Mouse (Mus musculus) kidney, postnatal 10 days (tissue): ENCODE data around the gene Sun1.
A peak's percentile ranks its signal among the peaks of the same experiment; 100 is the strongest.

ENCODE experiments used
- DNase-seq: peaks from one replicate; pipeline ENCODE4 v3.0.0; 2021; ENCODE audit warnings: mixed read lengths

The Sun1 gene

DNA sequence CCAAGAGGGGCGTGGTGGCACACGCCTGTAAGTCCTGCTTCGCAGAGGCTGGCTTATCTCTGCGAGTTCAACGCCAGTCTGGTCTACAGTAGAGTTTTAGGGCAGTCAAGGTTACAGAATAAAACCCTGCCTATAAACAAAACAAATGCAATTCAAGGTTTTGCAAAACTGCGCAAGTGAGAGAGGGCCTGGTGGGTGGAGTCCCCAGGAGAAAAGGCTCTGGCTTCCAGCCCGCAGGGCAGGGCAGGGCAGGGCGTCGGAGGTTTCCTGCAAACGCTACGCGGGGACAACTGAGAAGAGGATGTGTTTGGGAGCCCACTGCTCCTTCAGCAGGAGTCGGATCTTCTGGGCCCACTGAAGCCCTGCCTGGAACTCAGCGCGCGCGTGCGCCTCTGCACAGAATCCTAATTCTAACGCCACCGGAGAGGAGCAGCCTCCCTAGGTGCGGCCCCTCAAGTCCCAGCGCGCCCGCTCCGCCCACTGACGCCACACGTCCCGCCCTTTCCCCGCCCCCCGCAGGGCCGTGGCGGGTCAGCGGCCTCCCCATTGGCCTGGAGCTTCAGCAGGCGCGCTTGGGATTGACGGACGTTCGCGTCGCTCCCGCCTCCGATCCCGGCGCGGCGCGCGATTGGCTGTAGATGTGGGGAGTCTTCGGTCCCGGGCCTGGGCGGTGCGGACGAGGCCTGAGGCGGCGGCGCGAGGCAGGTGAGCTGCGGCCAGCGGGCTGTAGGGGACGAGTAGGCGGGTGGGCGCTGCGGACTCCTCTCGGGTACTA, at the start of gene Sun1:
Gene Sun1, plus strand, starts transcription at position 643 of the 775 bp plus-strand sequence.
- DNase-seq = peak; percentile 99

DNA sequence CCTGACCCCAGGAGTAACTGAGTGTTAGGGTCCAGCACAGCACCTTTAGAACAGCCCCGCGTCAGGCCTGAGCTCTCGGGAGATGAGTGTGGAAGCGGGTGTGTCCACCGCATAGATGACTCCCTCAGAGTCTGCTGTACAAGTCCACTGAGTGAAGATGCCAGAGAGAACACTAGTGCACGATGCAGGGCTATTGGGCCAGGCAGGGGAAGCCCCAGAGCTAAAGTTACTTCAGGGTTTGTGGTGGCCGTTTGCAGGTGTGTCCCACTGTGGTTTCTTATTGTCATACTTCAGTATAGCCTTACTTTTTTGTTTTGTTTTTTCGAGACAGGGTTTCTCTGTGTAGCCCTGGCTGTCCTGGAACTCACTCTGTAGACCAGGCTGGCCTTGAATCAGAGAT, 39.5 kb upstream of the Sun1 start:
- no peak for DNase-seq

DNA sequence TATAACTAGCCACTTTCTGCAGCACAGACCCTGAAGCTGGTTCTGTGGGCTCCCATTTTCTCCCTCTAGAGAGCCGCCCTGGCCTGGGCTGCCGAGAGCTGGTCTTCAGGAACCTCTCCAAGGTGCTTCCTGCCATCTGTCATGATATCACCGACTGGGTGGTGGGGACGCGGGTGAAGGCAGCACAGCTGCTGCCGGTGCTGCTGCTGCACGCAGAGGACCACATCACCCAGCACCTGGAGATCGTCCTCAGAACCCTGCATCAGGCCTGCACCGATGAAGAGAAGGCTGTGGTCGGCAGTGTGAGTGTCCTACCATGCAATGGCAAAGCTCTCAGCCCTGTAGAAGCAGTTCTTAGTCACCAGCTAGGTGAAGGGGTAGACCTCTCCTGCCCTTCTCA, 38.8 kb upstream of the Sun1 start:
- no peak for DNase-seq

DNA sequence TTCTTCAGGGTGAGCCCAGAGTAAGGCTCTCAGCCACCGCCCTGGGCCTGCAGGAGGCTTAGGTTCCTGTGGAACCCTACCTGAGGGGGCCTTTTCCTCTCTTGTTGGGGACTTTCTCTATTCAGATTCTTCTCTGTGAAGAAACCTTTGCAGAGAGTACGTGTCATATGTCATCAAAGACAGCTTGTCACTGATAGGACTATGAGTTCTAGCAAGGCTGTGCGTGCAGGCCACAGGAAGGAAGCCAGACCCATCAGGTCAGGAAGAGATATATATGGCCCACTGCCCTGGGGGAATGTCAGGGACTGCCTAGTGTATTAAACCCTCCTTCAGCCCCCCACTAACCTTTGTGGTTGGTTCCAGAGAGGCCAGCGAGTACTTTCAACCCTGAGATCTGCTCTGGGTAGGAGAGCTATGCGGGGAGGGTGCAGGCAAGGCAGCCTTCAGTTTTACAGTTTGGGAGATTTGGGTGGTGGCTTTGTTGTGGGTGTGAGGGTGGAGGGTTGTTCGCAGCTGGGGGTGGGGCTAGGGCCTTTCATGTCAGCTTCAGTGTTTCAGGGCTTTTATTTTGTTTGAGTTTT, 33.6 kb upstream of the Sun1 start:
- no peak for DNase-seq

DNA sequence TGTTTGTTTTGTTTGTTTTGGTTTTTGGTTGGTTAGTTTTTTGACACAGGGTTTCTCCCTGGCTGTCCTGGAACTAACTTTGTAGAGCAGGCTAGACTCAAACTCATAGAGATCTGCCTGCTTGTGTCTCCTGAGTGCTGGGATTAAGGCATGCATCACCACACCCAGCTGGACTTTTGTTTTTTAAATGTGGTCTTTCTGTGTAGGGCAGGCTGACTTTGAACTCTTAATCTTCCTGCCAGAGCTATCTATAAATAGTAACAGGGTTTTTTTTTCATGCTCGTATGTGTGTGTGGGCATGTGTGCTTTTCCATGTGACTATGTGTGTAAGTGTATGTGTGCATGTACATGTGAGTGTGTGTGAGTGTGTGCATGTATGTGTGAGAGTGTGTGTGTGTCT, 32.9 kb upstream of the Sun1 start:
- no peak for DNase-seq

DNA sequence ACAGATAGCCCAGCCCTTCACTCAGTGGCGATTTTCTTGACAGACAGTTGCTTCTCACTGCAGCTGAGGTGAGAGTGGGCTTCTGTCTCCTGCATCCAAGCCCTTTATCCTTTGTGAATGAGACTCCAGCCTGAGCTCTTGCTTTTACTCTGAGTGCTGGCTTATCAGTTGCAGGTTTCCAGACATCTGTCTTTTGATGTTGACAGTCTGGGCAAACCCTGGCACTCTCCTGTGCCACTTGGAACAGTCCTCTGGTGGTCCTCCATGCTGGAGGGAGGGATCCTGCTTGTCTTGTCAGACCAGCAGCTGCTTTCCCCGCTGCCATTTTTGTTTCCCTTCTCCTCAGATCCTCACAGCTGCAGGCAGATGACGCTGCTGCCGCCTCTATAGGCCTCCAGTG, 28.5 kb upstream of the Sun1 start:
- DNase-seq = no peak

DNA sequence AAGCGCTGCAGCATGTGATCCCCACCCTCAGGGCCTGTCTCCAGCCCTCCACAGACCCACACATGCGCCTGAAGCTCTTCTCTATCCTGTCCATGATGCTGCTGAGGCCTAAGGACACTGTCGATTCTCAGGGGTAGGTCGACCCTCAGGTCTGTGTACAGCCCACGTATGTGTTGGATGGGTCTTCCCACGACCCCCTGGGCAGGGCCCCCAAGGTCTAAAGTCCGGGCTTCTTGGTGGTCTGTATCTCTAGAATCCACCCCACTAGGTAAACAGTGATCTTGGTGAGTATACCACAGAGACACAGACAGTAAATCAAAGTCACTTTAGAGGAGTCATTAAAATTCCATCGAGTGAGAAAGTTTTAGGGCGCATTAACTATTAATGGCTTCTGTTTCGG, 26.3 kb upstream of the Sun1 start:
- peak; percentile 35 for DNase-seq

DNA sequence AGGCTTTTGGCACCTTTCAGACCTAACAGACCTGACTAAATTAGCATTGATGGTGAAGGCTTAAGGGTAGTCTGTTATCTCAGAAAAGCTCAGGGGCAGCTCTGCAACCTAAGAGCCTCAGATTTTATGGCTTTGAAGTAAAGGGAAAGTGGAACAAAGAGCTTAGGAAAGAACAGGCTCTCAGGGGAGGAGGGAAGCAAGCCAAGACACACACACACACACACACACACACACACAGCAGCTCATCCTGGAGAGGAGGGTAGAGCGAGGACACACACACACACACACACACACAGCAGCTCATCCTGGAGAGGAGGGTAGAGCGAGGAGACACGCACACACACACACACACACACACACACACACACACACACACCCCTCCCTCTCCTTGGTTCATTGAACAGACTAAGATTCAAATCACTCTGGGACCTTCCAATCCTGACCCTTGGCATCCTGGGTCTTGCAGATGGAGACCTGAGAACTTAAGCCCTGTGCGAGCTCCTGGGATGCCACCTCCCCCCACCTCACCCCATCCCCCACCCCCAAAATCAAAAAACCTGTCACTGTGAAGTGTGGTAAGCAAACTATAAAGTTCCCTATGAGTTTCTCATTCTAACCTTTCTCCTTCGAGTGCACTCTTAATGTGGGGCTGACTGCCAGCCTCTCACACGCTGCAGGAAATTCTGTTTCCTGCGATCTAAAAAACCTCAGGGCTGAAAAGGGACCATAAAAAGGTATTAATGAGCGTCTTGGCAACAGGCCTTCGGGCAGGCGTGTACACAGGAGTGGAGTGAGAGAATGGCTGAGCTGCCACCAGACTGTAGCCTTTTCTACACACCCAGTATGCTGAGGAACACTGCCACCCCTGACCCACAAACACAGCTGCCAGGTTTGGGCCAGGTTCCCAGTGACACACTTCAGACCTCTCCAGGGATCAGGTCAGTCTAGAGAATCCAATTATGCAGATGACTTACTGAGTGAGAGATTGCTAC, 25.6 kb upstream of the Sun1 start:
- DNase-seq = peak; percentile 76

DNA sequence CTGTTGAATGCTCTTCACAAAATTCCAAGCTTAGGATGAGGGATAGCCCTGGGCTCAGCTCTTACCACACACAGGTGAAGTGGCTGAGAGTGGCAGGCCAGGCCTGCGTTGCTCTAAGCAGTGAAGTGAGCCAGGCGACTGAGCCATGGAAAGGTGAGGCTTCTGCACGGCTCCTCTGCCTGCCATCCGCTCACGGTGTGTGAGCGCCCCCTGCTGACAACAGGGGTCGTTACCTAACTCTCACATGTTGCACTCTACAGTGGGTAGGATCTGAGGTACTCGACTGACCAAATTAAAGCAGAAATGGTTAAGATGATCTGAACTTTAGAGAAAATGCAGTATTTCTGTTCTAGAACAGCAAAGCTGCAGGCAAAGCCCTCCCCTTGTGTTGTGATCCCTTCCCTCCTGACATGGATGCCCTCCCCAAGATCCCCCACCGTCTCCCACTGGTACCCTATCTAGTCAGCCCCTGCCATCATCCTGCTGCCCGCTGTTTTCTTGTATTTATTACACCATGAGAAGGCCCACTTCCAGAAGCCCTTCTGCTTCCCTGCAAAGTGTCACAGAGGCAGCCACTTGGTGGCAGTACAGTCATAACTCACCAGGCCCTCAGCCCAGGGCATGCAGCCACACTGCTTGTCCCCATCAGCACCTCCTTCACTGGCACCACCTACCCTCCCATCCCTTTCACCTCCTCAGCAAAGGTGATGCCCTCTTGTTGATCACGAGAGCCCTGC, 21.4 kb upstream of the Sun1 start:
- peak; percentile 91 for DNase-seq

DNA sequence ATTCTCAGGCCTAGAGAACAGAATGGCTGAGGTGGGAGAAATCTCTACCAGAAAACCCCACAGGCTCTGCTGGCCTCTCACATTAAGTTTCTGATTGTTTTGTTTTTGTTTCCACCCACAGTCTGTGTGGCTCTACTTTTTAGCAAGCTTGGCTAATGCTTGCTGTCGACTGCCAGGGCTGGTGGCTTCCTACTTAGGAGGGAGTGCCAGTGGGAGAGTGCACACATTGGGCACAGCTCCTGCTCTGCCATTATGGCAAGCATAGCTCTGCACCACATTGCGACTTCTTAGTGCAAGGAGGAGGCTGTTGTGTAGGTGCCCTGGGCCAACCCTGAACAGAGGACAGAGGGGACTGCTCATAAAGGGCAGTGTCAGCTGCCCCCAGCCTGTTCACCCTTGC, 17.3 kb upstream of the Sun1 start:
- DNase-seq = no peak

DNA sequence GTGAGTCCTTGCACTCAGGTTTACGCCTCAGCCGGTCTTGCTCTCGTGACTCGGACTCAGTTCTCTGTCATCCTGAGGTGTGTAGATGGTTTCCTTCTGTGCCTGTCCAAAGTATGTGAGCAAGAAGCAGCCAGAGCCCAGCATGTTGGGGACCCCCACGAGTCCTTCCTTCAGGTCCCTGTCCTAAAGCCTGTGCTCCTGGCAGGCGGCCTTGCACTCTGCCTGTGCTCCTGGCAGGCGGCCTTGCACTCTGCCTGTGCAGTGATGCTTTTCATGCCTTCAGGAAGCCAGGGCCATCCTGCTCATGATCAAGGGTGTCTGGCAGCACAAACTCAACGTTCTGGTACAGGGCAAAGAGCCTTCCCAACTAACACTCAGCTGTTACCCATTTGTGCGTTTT, 16.8 kb upstream of the Sun1 start:
- no peak for DNase-seq

DNA sequence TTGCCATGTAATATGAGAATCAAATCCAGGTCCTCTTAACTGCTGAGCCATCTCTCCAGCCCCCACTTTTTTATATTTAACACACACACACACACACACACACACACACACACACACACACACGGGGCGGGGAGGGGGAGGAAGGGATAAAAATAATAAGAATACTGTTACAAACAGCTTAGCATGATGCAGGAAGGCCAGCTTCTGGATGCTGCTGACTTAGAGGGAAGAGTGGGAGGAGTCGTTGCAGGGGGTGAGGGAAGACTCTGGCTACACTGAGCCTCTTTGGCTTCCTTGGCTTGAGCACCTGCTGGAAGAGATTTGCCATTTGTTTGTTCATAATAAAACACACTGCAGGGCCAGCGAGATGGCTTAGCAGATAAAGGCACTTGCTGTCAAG, 15.5 kb upstream of the Sun1 start:
- DNase-seq = no peak

DNA sequence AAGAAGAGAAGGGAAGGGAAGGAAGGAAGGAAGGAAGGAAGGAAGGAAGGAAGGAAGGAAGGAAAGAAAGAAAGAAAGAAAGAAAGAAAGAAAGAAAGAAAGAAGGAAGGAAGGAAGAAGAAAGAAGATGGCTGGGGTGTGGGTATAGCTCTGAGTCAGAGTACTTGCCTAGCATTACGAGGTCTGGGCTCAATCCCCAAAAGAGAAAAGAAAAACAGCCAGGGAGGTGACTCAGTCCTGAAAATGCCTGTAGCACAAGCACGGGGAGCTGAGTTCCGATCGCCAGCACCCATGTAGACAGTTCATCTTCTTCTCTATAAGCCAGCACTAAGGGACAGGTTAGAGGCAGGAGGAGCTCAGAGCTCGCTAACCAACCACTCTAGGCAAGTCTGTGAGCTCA, 10.7 kb upstream of the Sun1 start:
- no peak for DNase-seq

DNA sequence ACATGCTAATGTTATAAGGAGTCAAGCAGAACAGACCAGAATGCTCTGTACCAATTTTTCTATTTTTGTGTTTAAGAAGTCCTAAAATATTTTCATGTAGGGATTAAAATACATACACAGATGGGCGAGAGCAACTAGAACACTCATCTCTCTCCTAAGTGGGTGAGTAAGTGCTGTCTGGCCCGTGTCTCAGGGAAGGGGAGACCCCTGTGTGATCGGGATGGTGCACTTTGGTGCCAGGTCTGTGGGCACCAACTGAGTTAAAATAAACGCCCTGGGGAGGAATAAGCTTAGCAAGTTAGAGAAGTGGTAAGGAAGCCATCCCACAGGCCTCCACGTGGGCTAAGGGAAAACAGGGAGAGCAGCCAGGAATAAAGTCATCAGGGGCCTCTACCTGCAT, 9.5 kb upstream of the Sun1 start:
- DNase-seq = no peak

DNA sequence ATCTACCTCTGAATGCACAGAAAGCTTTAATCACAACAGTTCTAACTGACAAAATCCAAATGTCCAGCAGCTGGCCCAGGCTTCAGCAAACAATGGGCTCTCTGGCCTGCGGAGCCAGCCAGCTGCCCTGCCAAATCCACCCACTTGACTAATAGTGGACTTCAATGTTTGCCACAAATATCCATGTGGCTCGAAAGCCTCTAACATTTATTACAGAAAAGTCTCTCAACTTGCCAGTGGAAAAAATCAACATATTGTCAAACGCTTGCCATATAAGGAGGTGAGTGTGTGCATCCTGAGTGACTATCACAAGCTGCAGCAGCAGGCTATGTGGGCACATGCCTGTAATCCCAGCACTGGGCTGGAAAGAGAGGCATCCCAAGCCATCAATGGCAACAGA, 1.7 kb upstream of the Sun1 start:
- DNase-seq = no peak

DNA sequence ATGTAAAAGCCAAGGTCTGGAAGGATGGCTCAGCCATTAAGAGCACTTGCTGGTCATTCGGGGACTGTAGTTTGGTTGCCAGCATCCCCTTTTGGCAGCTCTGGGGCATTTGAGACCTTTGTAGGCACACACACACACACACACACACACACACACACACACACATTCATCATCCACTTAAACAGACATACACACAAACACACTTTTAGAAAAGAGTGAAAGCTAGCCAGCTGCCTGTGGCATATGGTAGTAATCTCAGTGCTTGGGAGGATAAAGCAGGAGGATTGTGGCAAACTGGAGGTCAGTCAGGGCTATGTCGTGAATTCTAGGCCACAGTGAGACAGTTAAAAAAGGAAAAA, 822 bp upstream of the Sun1 start:
- no peak for DNase-seq

DNA sequence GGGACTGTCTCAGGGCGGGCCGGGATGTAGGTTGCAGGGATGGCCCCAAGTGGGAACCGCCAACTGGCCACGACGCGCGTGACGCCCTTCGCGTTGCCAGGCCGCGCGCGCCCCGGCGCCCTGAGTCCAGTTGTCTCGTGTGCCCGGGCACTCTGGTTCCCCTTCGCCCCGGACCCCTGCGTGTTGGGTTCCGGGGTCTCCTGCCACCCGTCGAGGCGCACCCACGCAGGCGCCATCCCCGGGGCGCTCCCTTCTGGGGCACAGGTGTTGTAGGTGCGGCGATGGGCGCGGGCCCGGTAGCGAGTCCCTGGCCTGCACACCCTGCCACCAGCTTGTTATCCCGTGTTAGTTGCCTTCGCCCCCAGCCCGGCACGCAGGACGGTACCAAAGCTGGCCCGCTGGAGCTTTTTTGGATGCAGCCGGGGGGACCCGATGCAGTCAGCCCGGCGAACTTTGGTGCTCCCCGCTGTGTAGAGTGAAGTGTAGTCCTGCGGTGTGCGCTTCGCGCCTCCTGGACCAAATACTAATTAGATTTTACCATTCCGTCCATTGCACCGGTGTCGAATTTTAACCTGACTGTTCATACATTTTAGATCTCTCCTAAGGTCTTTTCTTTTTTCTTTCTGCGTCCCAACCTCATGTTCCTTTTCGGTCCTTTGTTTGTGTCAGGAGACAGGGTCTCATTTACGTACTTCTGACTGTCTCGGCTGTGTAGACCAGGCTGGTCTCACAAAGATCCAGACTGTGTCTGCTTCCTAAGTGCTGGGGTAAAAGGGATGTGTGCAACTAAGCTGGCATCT, 533 bp downstream of the Sun1 start:
- DNase-seq = no peak

DNA sequence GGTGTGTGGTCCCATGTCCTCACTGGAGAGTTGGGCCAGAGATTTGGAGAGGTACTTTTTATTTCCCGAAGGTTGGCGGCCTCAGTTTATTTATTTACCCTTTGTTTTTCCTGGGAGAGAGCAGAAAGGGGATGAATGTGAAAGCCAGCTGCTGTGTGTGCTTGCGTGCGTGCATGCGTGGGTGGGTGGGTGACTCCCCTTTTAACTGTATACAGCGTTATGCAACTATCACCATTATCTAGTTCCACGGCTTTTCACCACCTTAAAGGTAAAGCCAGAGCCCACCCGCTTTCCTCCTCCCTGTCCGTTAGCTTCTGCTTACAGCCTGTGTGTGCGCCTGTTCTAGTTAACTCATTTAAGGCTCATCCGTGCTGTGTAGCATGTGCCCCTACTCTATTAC, 1.7 kb downstream of the Sun1 start:
- DNase-seq = no peak

DNA sequence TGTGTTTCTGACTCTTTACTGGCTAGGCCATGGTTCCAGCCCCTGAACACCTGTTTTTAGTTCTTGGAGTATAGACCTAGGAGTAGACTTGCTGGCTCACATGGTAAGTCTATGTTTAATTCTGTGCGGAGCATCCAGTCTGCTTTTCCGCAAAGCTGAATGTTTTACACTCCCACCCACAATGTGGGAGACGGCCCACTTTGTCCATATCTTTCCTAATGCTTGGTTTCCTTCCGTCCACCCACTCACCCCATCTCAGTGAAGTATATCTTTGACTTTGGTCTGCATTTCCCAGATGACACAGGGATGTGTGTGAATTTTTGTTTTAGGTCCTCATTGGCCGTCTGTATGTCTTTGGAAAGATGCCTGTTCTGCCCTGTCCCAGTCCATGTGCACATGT, 2.9 kb downstream of the Sun1 start:
- DNase-seq = no peak

DNA sequence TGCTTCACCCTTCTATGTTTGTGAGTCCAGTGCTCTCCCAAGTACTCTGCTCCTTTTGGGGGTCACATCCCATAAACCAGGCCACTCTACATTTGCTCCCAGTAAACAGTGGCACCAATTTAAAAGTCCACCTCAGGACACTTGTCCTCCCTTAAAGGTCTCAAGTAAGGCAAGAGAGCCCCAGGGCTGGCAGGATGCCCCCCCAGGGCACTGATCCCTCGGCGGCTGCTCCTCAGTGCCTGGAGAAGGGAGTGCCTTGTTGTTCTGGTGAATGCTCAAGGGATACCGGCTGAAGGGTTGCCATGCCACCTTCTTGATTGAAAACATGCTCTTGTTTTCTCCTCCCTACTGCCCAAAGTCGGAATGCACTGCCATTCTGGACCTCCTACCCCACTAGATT, 5.6 kb downstream of the Sun1 start:
- no peak for DNase-seq

DNA sequence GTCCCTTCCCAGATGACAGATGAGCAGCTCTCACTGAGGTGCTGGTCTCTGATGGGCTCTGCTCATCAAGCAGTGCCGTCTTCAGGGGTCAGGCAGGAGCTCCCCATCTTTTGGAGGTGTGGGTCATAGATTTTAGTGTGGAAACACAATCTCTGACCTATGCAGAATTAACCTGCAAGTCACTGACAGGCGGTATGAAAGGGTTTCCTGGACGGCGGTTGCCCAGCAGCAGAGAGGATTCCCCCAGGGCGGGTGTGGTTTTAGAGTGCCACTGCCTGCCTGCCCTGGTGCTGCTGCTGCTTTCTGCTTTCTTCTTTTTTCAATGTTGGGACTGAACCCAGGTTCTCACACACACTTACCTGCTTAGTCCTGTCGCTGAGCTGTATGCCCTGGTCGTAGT, 6.1 kb downstream of the Sun1 start:
- no peak for DNase-seq

DNA sequence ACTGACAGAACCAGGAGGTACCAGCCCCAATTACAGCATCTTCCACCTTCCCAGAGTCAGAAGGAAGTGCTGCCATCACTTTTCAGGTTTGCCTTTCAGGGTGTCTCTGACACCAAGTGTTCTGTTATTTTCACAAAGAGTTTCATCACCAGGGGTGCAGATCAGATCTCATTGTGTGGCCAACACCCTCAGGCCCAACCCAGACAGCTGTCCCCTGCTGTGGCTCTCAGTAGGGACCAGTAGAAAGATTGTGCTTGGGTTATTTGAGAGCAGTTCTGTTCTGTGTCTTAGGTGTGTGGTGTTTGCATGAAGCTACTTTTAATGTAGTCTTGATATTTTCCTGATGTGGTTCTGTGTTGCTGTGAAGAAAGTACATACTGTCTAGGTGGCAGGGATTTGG, 7.7 kb downstream of the Sun1 start:
- no peak for DNase-seq
